Mouse (Mus musculus) ES-E14 (cell line): ENCODE results near the gene Xylt1. TPM values are rescaled to one million over a fixed set of nuclear protein-coding genes. Genes with fewer than 3 reads are reported as not detected.

Source experiments
- DNase-seq: peaks from one replicate; pipeline ENCODE4 v3.0.0-alpha.2; 2013; ENCODE audit warnings: low read depth, low spot score
- H3K27ac ChIP-seq: 2 replicates; pipeline ENCODE4 v1.5.1; 2012; ENCODE audit warnings: low read depth, mild to moderate bottlenecking, low read length, moderate library complexity, mixed read lengths; ENCODE audit not compliant: poor library complexity, insufficient read depth, severe bottlenecking
- H3K36me3 ChIP-seq: 2 replicates; pipeline ENCODE4 v1.6.1; 2012; ENCODE audit warnings: mild to moderate bottlenecking, low read length, moderate library complexity, mixed read lengths; ENCODE audit not compliant: control insufficient read depth, poor library complexity, insufficient read depth, severe bottlenecking
- H3K4me1 ChIP-seq, 2 experiments: fragments of 150-350 bp in 1 of 2; sonication (generic) in 1 of 2; 2 replicates each; pipeline ENCODE4 v1.6.1; 2012; ENCODE audit warnings: low read length in 2 of 2, mild to moderate bottlenecking in 1 of 2, mixed read lengths in 1 of 2; ENCODE audit not compliant: control insufficient read depth in 2 of 2, insufficient read depth in 2 of 2, poor library complexity in 1 of 2
- H3K4me3 ChIP-seq, 2 experiments: fragments of 150-350 bp in 1 of 2; sonication (generic) in 1 of 2; 2 replicates each; pipeline ENCODE4 v1.5.1; 2012; ENCODE audit warnings: low read length in 2 of 2, low read depth in 1 of 2, mild to moderate bottlenecking in 1 of 2, mixed read lengths in 1 of 2; ENCODE audit not compliant: insufficient read depth in 1 of 2, poor library complexity in 1 of 2, severe bottlenecking in 1 of 2
- H3K9ac ChIP-seq: 2 replicates; pipeline ENCODE4 v1.6.1; 2012; ENCODE audit warnings: low read depth, mild to moderate bottlenecking, low read length, mixed read lengths; ENCODE audit not compliant: poor library complexity, insufficient read depth, severe bottlenecking
- H3K9me3 ChIP-seq: fragments of 150-350 bp; sonication (generic); 2 replicates; pipeline ENCODE4 v1.6.1; 2012; ENCODE audit warnings: low read depth, mild to moderate bottlenecking, low read length; ENCODE audit not compliant: control insufficient read depth, insufficient read depth
- CHD2 ChIP-seq: IDR thresholded peaks from 2 replicates; pipeline ENCODE4 v1.6.1; 2014; ENCODE audit warnings: mild to moderate bottlenecking, low read depth, low read length, inconsistent platforms
- HCFC1 ChIP-seq: IDR thresholded peaks from 2 replicates; pipeline ENCODE4 v1.6.1; 2012; ENCODE audit warnings: low read length, inconsistent platforms, borderline replicate concordance; ENCODE audit not compliant: insufficient read depth
- MAFK ChIP-seq: IDR thresholded peaks from 2 replicates; pipeline ENCODE4 v1.6.1; 2014; ENCODE audit warnings: mild to moderate bottlenecking, low read depth, low read length, inconsistent platforms; ENCODE audit not compliant: insufficient read depth
- ZC3H11A ChIP-seq: IDR thresholded peaks from 2 replicates; pipeline ENCODE4 v1.6.1; 2012; ENCODE audit warnings: low read depth, mild to moderate bottlenecking, inconsistent platforms, low read length, borderline replicate concordance
- ZNF384 ChIP-seq: IDR thresholded peaks from 2 replicates; pipeline ENCODE4 v1.6.1; 2012; ENCODE audit warnings: low read depth, low read length, inconsistent platforms
- in situ Hi-C, 2 experiments: fragments of 600-800 bp; cut with MboI; formaldehyde crosslinking; loops; one replicate each; pipeline ENCODE4 v1.15.1; 2025; ENCODE audit warnings: low sequenced_read_pairs in 2 of 2, inconsistent platforms in 1 of 2; ENCODE audit not compliant: unreplicated experiment in 2 of 2
- total RNA-seq: library from RNA; depleted of rRNA; stranded (reverse); fragments of 300-350 nt; gene quantifications from 2 replicates; pipeline ENCODE4 v1.2.3, GENCODE M21; 2012

Xylt1 gene
- total RNA-seq, 1 experiment = 3.6 TPM

DNA sequence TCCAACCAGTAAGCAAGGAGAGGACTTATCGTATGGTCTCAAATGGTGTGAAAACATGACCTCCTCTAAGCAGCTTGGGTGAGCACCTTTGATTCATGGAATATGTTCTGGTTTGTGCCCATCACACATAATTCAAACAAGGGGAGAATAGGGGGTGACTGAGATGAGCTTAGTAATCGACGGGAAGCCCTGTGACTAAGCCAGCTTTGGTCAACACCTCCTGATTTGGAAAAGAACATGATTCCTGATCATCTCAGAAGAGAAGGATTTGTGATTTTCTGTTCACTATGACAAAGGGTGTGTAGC lies 306.2 kb downstream of the Xylt1 start:
- H3K4me3 ChIP-seq = no peak overlapping the region
- no peaks in the 10 kb centered on the region for H3K9me3 ChIP-seq
- no peaks in the 10 kb centered on the region for H3K36me3 ChIP-seq
- no peak overlapping the region for H3K27ac ChIP-seq
- in situ Hi-C loops = no loop called here
- no peak overlapping the region for H3K9ac ChIP-seq
- H3K4me1 ChIP-seq = peaks cover 0 to 3% of the 10 kb centered on the region in 2 experiments; a peak in 2 of 4 replicates
- no peak for TF ChIP-seq HCFC1
- no peak for TF ChIP-seq ZC3H11A
- no peak for TF ChIP-seq MAFK
- no peak for TF ChIP-seq ZNF384
- no peak for TF ChIP-seq CHD2
- no peak for DNase-seq

GRCm38 (mm10) chr7:117695612-117696011 lies 314.8 kb downstream of the Xylt1 start:
- H3K4me1 ChIP-seq = no peaks in the 10 kb centered on the region
- H3K36me3 ChIP-seq = no peaks in the 10 kb centered on the region
- H3K9me3 ChIP-seq = no peaks in the 10 kb centered on the region
- in situ Hi-C loops = no loop called here
- H3K9ac ChIP-seq = no peak overlapping the region
- H3K4me3 ChIP-seq = no peak overlapping the region
- TF ChIP-seq ZC3H11A (no peak), MAFK (no peak), HCFC1 (no peak), ZNF384 (no peak), CHD2 (no peak)
- no peak overlapping the region for H3K27ac ChIP-seq
- no peak for DNase-seq

DNA sequence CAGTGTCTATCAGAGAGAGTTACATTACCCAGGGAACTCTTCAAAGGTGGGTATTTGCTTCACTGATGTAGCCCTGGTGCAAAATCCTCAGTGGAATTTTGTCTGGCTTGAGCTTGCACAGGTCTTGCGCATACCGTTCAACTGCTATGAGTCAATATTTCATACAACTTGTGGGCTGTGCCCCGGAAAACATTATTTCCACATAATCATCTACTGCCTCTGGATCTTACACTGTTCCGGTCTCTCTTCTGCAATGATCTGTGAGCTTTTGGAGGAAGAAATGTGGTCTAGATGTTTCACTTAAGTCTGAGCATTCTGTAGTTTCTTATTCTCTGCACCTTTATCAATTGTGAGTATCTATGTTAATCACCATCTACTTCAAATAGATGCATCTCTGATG lies 316.9 kb downstream of the Xylt1 start:
- H3K9ac ChIP-seq = no peak overlapping the region
- no peak for TF ChIP-seq HCFC1
- no peak for TF ChIP-seq MAFK
- TF ChIP-seq CHD2 = no peak
- no peak for TF ChIP-seq ZC3H11A
- TF ChIP-seq ZNF384 = no peak
- no peak overlapping the region for H3K27ac ChIP-seq
- no peaks in the 10 kb centered on the region for H3K36me3 ChIP-seq
- in situ Hi-C loops = no loop called here
- H3K9me3 ChIP-seq = no peaks in the 10 kb centered on the region
- H3K4me1 ChIP-seq = no peaks in the 10 kb centered on the region
- no peak for DNase-seq
- H3K4me3 ChIP-seq = no peak overlapping the region

DNA sequence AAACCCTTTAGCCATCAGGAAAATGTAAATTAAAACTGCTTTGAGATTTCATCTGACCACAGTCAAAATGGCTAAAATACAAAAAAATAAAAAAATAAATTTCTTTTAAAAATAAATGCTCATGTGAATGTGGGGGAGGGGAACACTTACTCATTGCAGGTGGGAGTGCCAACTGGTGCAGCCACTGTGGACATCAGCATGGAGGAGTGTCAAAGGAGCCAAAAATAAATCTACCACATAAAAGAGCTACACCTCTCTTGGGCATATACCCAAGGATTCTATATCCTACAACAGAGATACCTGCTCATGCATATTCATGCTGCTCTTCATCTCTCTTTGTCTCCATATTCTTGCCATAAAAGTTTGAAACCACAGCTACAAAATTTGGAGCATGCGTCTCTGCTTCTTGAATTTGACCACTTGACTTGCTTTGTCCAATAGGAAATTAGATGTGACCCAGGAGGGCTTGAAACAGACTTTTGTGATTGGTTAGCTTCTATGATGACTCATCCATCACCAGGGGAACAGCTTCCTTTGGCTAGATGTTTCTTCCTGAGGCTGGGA lies 317.9 kb downstream of the Xylt1 start:
- DNase-seq = no peak
- H3K36me3 ChIP-seq = no peaks in the 10 kb centered on the region
- in situ Hi-C loops = no loop called here

More for the DNA sequence above, 317.9 kb downstream of the Xylt1 start:
- Histone ChIP-seq H3K4me3 (no peak overlapping the region), H3K4me1 (no peaks in the 10 kb centered on the region), H3K9ac (no peak overlapping the region), H3K9me3 (no peaks in the 10 kb centered on the region), H3K27ac (no peak overlapping the region)
- TF ChIP-seq MAFK = no peak
- no peak for TF ChIP-seq HCFC1
- TF ChIP-seq CHD2 = no peak
- no peak for TF ChIP-seq ZC3H11A
- TF ChIP-seq ZNF384 = no peak
